ENCODE assay signal across 19 mouse cellular contexts in the genomic region with DNA sequence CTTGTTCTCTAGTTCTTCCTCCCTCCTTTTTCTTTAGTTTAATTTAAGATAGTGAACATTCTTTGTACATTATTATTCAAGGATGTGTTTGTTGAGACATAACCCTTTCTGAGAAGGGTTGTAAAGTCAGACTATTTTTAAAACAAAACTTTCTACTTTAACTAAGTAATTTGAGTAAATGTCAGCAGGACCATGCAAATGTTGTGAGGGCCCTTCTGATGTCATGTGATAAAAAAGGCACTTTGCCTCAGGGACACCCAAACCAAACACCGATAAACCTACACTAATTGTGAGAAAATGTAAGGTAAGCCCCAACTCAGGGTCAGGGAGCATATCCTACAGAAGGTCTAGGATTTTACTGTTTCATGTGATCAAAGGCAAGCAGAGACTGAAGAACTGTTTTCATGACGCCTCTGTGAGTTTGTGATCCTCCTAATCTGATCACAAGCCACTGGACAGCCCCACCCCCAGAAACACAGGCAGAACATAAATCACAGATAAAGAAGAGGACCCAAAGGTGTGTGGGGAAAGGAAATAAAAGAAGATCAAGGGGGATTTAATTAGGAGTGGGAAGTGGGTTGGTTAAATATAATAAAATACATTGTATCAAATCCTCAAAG. TPM values are rescaled to one million over a fixed set of nuclear protein-coding genes. Genes with fewer than 3 reads are reported as not detected.
A peak's percentile ranks its signal among the peaks of the same experiment; 100 is the strongest.
DNase-seq lines count a peak whose midpoint lies in the region; ATAC-seq and TF ChIP-seq lines count a peak whose summit lies in the region.
"Had no signal": no experiment of that assay in that cellular context is flagged by ENCODE, and none has a peak within 500 bp of the region (broad histone marks: within the 10 kb centered on the region; RNA-seq: fewer than 3 reads in every experiment).

A gene (minus strand): TSS at position 51 of the 620 bp plus-strand sequence.

- no peak for TF ChIP-seq CTCF in stomach, postnatal 0 days (IDR thresholded peaks at IDR 0.05; ENCODE audit: low read depth)

- H3K9me3 ChIP-seq in heart, embryonic 11.5 days (replicated peaks; ENCODE audit: control insufficient read depth, low read length) = no peaks in the 10 kb centered on the region
- no peaks in the 10 kb centered on the region for H3K9me3 ChIP-seq in stomach, embryonic 15.5 days
- H3K9me3 ChIP-seq in stomach, postnatal 0 days (ENCODE audit: control insufficient read depth, low read length) = no peaks in the 10 kb centered on the region
- H3K9me3 ChIP-seq in liver, embryonic 13.5 days (replicated peaks) = no peaks in the 10 kb centered on the region
- H3K9me3 ChIP-seq: embryonic facial prominence, embryonic 12.5 days; forebrain, embryonic 13.5 days; limb, embryonic 12.5 days had no signal

- H3K9ac ChIP-seq in heart, embryonic 11.5 days (ENCODE audit: low read depth, low read length) = no peak within 1 kb of the TSS
- H3K9ac ChIP-seq in stomach, embryonic 15.5 days = no peak within 1 kb of the TSS
- no peak within 1 kb of the TSS for H3K9ac ChIP-seq in stomach, postnatal 0 days (ENCODE audit: low read length)
- H3K9ac ChIP-seq in liver, embryonic 13.5 days = peak within 1 kb of the TSS; percentile 65
- H3K9ac ChIP-seq: embryonic facial prominence, embryonic 12.5 days; forebrain, embryonic 13.5 days; limb, embryonic 12.5 days had no signal

- no peak within 1 kb of the TSS for H3K4me3 ChIP-seq in heart, embryonic 11.5 days (ENCODE audit: low read depth, low read length)
- H3K4me3 ChIP-seq in stomach, embryonic 15.5 days (replicated peaks) = no peak within 1 kb of the TSS
- H3K4me3 ChIP-seq in stomach, postnatal 0 days (ENCODE audit: low read depth, low read length) = no peak within 1 kb of the TSS
- peak within 1 kb of the TSS; percentile 36 for H3K4me3 ChIP-seq in liver, embryonic 13.5 days (replicated peaks)
- H3K4me3 ChIP-seq: embryonic facial prominence, embryonic 12.5 days; forebrain, embryonic 13.5 days; limb, embryonic 12.5 days had no signal

- no peak for TF ChIP-seq EP300 in stomach, postnatal 0 days (optimal IDR thresholded peaks at IDR 0.05)

- H3K27me3 ChIP-seq in heart, embryonic 11.5 days (ENCODE audit: control insufficient read depth, insufficient read depth, low read length) = no peaks in the 10 kb centered on the region
- H3K27me3 ChIP-seq in stomach, embryonic 15.5 days (replicated peaks) = no peaks in the 10 kb centered on the region
- no peaks in the 10 kb centered on the region for H3K27me3 ChIP-seq in stomach, postnatal 0 days (ENCODE audit: control insufficient read depth, insufficient read depth, low read length)
- no peaks in the 10 kb centered on the region for H3K27me3 ChIP-seq in liver, embryonic 13.5 days
- H3K27me3 ChIP-seq: embryonic facial prominence, embryonic 12.5 days; forebrain, embryonic 13.5 days; limb, embryonic 12.5 days had no signal

- H3K4me2 ChIP-seq in heart, embryonic 11.5 days = peak within 1 kb of the TSS; percentile 14; the same call in 1 of the 2 replicates
- H3K4me2 ChIP-seq in stomach, embryonic 15.5 days = no peak within 1 kb of the TSS
- H3K4me2 ChIP-seq in stomach, postnatal 0 days (replicated peaks; ENCODE audit: low read depth) = no peak within 1 kb of the TSS
- peak within 1 kb of the TSS; percentile 69 for H3K4me2 ChIP-seq in liver, embryonic 13.5 days
- H3K4me2 ChIP-seq: embryonic facial prominence, embryonic 12.5 days; forebrain, embryonic 13.5 days; limb, embryonic 12.5 days; midbrain, embryonic 11.5 days had no signal

- no peak for DNase-seq in heart, postnatal 4 days
- no peak for DNase-seq in stomach, postnatal 0 days (ENCODE audit: low spot score)
- DNase-seq in liver, embryonic 13.5 days = peak; percentile 50
- DNase-seq in cerebellum, adult 18-20 months = no peak
- DNase-seq in cerebellum, adult 9-11 months = no peak
- no peak for DNase-seq in adrenal gland, adult 8-10 months
- DNase-seq: cerebellum, postnatal 25 days; heart, postnatal 14 days; kidney, postnatal 36 days; thymus, adult 2 months had no signal

- no peaks in the 10 kb centered on the region for H3K36me3 ChIP-seq in heart, embryonic 11.5 days (ENCODE audit: control insufficient read depth, insufficient read depth, low read length)
- no peaks in the 10 kb centered on the region for H3K36me3 ChIP-seq in stomach, embryonic 15.5 days
- no peaks in the 10 kb centered on the region for H3K36me3 ChIP-seq in stomach, postnatal 0 days (ENCODE audit: control insufficient read depth, insufficient read depth, low read length)
- no peaks in the 10 kb centered on the region for H3K36me3 ChIP-seq in liver, embryonic 13.5 days
- H3K36me3 ChIP-seq: embryonic facial prominence, embryonic 12.5 days; limb, embryonic 12.5 days had no signal

- WGBS in heart, embryonic 11.5 days (ENCODE audit: insufficient replicate concordance) = 53% methylated on average over 2 of the region's 2 CpGs
- WGBS in stomach, embryonic 15.5 days = 34% methylated on average over 2 of the region's 2 CpGs
- 46% methylated on average over 2 of the region's 2 CpGs for WGBS in stomach, postnatal 0 days
- WGBS in liver, embryonic 13.5 days (ENCODE audit: insufficient replicate concordance) = 11% methylated on average over 2 of the region's 2 CpGs

- peak within 1 kb of the TSS; percentile 68; the same call in 1 of the 2 replicates for H3K27ac ChIP-seq in heart, embryonic 11.5 days (ENCODE audit: low read depth, low read length)
- no peak within 1 kb of the TSS for H3K27ac ChIP-seq in stomach, embryonic 15.5 days
- H3K27ac ChIP-seq in stomach, postnatal 0 days (replicated peaks) = no peak within 1 kb of the TSS
- H3K27ac ChIP-seq in liver, embryonic 13.5 days = peak within 1 kb of the TSS; percentile 95
- H3K27ac ChIP-seq: embryonic facial prominence, embryonic 12.5 days; forebrain, embryonic 13.5 days; limb, embryonic 12.5 days had no signal

- peaks cover 2% of the 10 kb centered on the region; the same call in 1 of the 2 replicates for H3K4me1 ChIP-seq in heart, embryonic 11.5 days (ENCODE audit: control insufficient read depth, insufficient read depth, low read length)
- H3K4me1 ChIP-seq in stomach, embryonic 15.5 days = no peaks in the 10 kb centered on the region
- no peaks in the 10 kb centered on the region for H3K4me1 ChIP-seq in stomach, postnatal 0 days (replicated peaks; ENCODE audit: control insufficient read depth, insufficient read depth)
- H3K4me1 ChIP-seq in liver, embryonic 13.5 days (replicated peaks) = peaks cover 43% of the 10 kb centered on the region
- H3K4me1 ChIP-seq: embryonic facial prominence, embryonic 12.5 days; forebrain, embryonic 13.5 days; limb, embryonic 12.5 days had no signal

- ATAC-seq in heart, embryonic 11.5 days (replicated peaks; ENCODE audit: insufficient number of reproducible peaks, low FRiP score, low TSS enrichment) = no peak
- ATAC-seq in stomach, embryonic 15.5 days (ENCODE audit: insufficient read depth, low FRiP score, low read depth) = peak; percentile 44; the same call in 1 of the 2 replicates
- ATAC-seq in stomach, postnatal 0 days (ENCODE audit: low FRiP score, low TSS enrichment) = no peak
- ATAC-seq in liver, embryonic 13.5 days (ENCODE audit: low read depth) = peak; percentile 54
- ATAC-seq: forebrain, embryonic 13.5 days; inflammation-experienced regulatory T-cells, adult 6 months had no signal

RNA-seq across cellular contexts. Expression of the gene that starts here (rescaled TPM):
- 0.33 TPM in 1 of 2 replicates, not detected in the other for polyA plus RNA-seq in heart, embryonic 11.5 days (2014; fragmentation: Nextera tagmentation; extraction: Ambion mirVana)
- not detected for total RNA-seq in heart, postnatal 4 days (2021)
- polyA plus RNA-seq in stomach, embryonic 15.5 days (2015; fragmentation: Nextera tagmentation; extraction: Ambion mirVana) = not detected in 2 replicates
- polyA plus RNA-seq in stomach, postnatal 0 days (2015; fragmentation: Nextera tagmentation; extraction: Ambion mirVana) = not detected in 2 replicates
- 0.15 and 0.27 TPM in 2 replicates for polyA plus RNA-seq in liver, embryonic 13.5 days (2015; fragmentation: Nextera tagmentation; extraction: Ambion mirVana)
- total RNA-seq in adrenal gland, adult 8-10 months (2022) = not detected
- total RNA-seq: adrenal gland, adult 18-20 months; heart, postnatal 14 days; neutrophil, adult 5-6 weeks had no signal
- polyA plus RNA-seq: forebrain, embryonic 13.5 days; inflammation-experienced regulatory T-cells, adult 6 months; limb, embryonic 12.5 days; midbrain, embryonic 11.5 days had no signal

Comparison
In these comparisons a context has a peak if more than half of its experiments do, and no peak if none do; other contexts are left out.
1. Peak in ATAC-seq in stomach, embryonic 15.5 days; RNA of the gene not detected or under 1 TPM.
2. Peak in DNase-seq, ATAC-seq, H3K4me3 ChIP-seq, H3K27ac ChIP-seq, H3K9ac ChIP-seq and H3K4me2 ChIP-seq in liver, embryonic 13.5 days; RNA of the gene not detected or under 1 TPM.